Mouse (Mus musculus) G1E (cell line): Measurements from ENCODE around the gene Alkbh4. TPM values are rescaled to one million over a fixed set of nuclear protein-coding genes. Genes with fewer than 3 reads are reported as not detected.
A peak's percentile ranks its signal among the peaks of the same experiment; 100 is the strongest.

Source experiments
- ATAC-seq: 2 replicates; pipeline ENCODE4 v1.8.0; 2016; ENCODE audit warnings: mild to moderate bottlenecking; ENCODE audit not compliant: insufficient number of reproducible peaks, poor library complexity, low FRiP score, severe bottlenecking; ENCODE audit errors: extremely low read depth
- DNase-seq: peaks from one replicate; pipeline ENCODE4 v3.0.0; 2012; ENCODE audit warnings: low spot score
- H3K27me3 ChIP-seq: 2 replicates; pipeline ENCODE4 v1.6.1; 2012; ENCODE audit warnings: mild to moderate bottlenecking, low read length, inconsistent platforms; ENCODE audit not compliant: insufficient read depth
- H3K36me3 ChIP-seq: replicated peaks from 2 replicates; pipeline ENCODE3; 2012; ENCODE audit warnings: mild to moderate bottlenecking, inconsistent platforms
- H3K4me1 ChIP-seq: 2 replicates; pipeline ENCODE4 v1.6.1; 2012; ENCODE audit warnings: low read depth, low read length, inconsistent platforms, mixed read lengths; ENCODE audit not compliant: insufficient read depth
- H3K4me3 ChIP-seq: 2 replicates; pipeline ENCODE4 v1.5.1; 2012; ENCODE audit warnings: low read depth, mild to moderate bottlenecking, inconsistent platforms, low read length, moderate library complexity, mixed read lengths
- H3K9me3 ChIP-seq: replicated peaks from 2 replicates; pipeline ENCODE4 v1.6.1; 2012; ENCODE audit warnings: inconsistent platforms
- CTCF ChIP-seq: IDR thresholded peaks from 2 replicates; pipeline ENCODE4 v1.5.1; 2012; ENCODE audit warnings: low read depth, low read length, inconsistent platforms, mixed read lengths
- GATA1 ChIP-seq: IDR thresholded peaks from 2 replicates; pipeline ENCODE4 v1.6.1; 2012; ENCODE audit warnings: borderline replicate concordance, low read length, inconsistent platforms, mixed read lengths
- GATA2 ChIP-seq: IDR thresholded peaks from 2 replicates; pipeline ENCODE4 v1.6.1; 2012; ENCODE audit warnings: low read depth, low read length, inconsistent platforms, borderline replicate concordance
- POLR2AphosphoS5 ChIP-seq: IDR thresholded peaks from 2 replicates; pipeline ENCODE4 v1.6.1; 2012; ENCODE audit warnings: low read depth, low read length, inconsistent platforms; ENCODE audit not compliant: insufficient replicate concordance
- TAL1 ChIP-seq: conservative IDR thresholded peaks from 2 replicates; pipeline ENCODE4 v1.6.1; 2012; ENCODE audit warnings: low read depth, low read length, inconsistent platforms, mixed read lengths
- polyA plus RNA-seq: library from polyadenylated mRNA; stranded (reverse); fragments of >175 nt; gene quantifications from 2 replicates; pipeline ENCODE4 v1.2.3, GENCODE M21; 2012
- total RNA-seq, 2 experiments: library from RNA; stranded (forward) in 1 of 2; stranded (reverse) in 1 of 2; fragments of 200-1000 nt in 1 of 2; fragments of >200 nt in 1 of 2; fragmentation: Nextera tagmentation in 1 of 2; gene quantifications; 2 replicates each; pipeline ENCODE4 v1.2.3; 2014 to 2017

Gene Alkbh4
- total and polyA plus RNA-seq, 3 experiments: 12.4 to 36.8 (median 24.5) TPM

GRCm38 (mm10) chr5:136173606-136174463 lies 37.9 kb downstream of the Alkbh4 start:
- DNase-seq (no peak), ATAC-seq (no peak)
- Histone ChIP-seq H3K36me3 (peaks cover 34% of the 10 kb centered on the region), H3K9me3 (no peaks in the 10 kb centered on the region), H3K4me1 (peaks cover 57% of the 10 kb centered on the region), H3K27me3 (no peaks in the 10 kb centered on the region), H3K4me3 (peak overlapping the region; percentile 20; the same call in 1 of the 2 replicates)
- TF ChIP-seq GATA2 (no peak), GATA1 (no peak), POLR2AphosphoS5 (no peak), CTCF (no peak), TAL1 (no peak)

GRCm38 (mm10) chr5:136179594-136179993 lies 43.6 kb downstream of the Alkbh4 start:
- Histone ChIP-seq H3K4me1 (peaks cover 59% of the 10 kb centered on the region), H3K27me3 (no peaks in the 10 kb centered on the region), H3K36me3 (peaks cover 79% of the 10 kb centered on the region), H3K9me3 (no peaks in the 10 kb centered on the region), H3K4me3 (no peak overlapping the region)
- ATAC-seq: no peak
- no peak for DNase-seq
- TF ChIP-seq GATA1: no peak
- TF ChIP-seq CTCF: no peak
- no peak for TF ChIP-seq TAL1
- no peak for TF ChIP-seq GATA2
- TF ChIP-seq POLR2AphosphoS5: no peak

GRCm38 (mm10) chr5:136181197-136181596 lies 45.3 kb downstream of the Alkbh4 start:
- H3K36me3 ChIP-seq: peaks cover 92% of the 10 kb centered on the region
- ATAC-seq: no peak

GRCm38 (mm10) chr5:136182049-136182448 lies 46.1 kb downstream of the Alkbh4 start:
- Histone ChIP-seq H3K9me3 (no peaks in the 10 kb centered on the region), H3K4me1 (peaks cover 69% of the 10 kb centered on the region), H3K4me3 (no peak overlapping the region; the same call in 1 of the 2 replicates), H3K27me3 (no peaks in the 10 kb centered on the region), H3K36me3 (peaks cover 97% of the 10 kb centered on the region)
- peak; percentile 15; the same call in 1 of the 2 replicates for ATAC-seq
- DNase-seq: peak; percentile 48
- TF ChIP-seq GATA1 (no peak), TAL1 (no peak), GATA2 (no peak), POLR2AphosphoS5 (no peak), CTCF (no peak)

More at GRCm38 (mm10) chr5:136181197-136181596, 45.3 kb downstream of the Alkbh4 start:
- DNase-seq: no peak
- Histone ChIP-seq H3K4me3 (no peak overlapping the region), H3K4me1 (peaks cover 66% of the 10 kb centered on the region), H3K27me3 (no peaks in the 10 kb centered on the region), H3K9me3 (no peaks in the 10 kb centered on the region)
- TF ChIP-seq CTCF (no peak), GATA2 (no peak), GATA1 (no peak), POLR2AphosphoS5 (no peak)

- DNase-seq (peak; percentile 60), ATAC-seq (peak; percentile 72)
- Histone ChIP-seq H3K36me3 (peaks cover 94% of the 10 kb centered on the region), H3K9me3 (no peaks in the 10 kb centered on the region), H3K4me1 (peaks cover 69% of the 10 kb centered on the region), H3K4me3 (no peak overlapping the region; the same call in 1 of the 2 replicates), H3K27me3 (no peaks in the 10 kb centered on the region)
- TF ChIP-seq CTCF (no peak), GATA2 (no peak), POLR2AphosphoS5 (no peak), TAL1 (peak; percentile 90), GATA1 (no peak)
Measured at GRCm38 (mm10) chr5:136182830-136183229, 46.9 kb downstream of the Alkbh4 start.

GRCm38 (mm10) chr5:136183766-136184165 lies 47.8 kb downstream of the Alkbh4 start:
- ATAC-seq (no peak), DNase-seq (no peak)
- Histone ChIP-seq H3K4me3 (peak overlapping the region; percentile 5; the same call in 1 of the 2 replicates), H3K4me1 (peaks cover 69% of the 10 kb centered on the region), H3K36me3 (peaks cover 94% of the 10 kb centered on the region), H3K27me3 (no peaks in the 10 kb centered on the region), H3K9me3 (no peaks in the 10 kb centered on the region)
- TF ChIP-seq GATA1 (no peak), POLR2AphosphoS5 (no peak), CTCF (no peak), GATA2 (no peak)
